Mouse (Mus musculus) spleen, postnatal 0 days (tissue): Measurements from ENCODE around the gene Ndufb11. TPM values are rescaled to one million over a fixed set of nuclear protein-coding genes. Genes with fewer than 3 reads are reported as not detected.

Experiments used
- polyA plus RNA-seq: library from polyadenylated mRNA; unstranded; fragments of >200 nt; fragmentation: Nextera tagmentation; extraction: Ambion mirVana; gene quantifications from 2 replicates; pipeline ENCODE4 v1.2.1, GENCODE M21; 2015

Gene Ndufb11
- polyA plus RNA-seq = 183 and 195 TPM in 2 replicates

DNA sequence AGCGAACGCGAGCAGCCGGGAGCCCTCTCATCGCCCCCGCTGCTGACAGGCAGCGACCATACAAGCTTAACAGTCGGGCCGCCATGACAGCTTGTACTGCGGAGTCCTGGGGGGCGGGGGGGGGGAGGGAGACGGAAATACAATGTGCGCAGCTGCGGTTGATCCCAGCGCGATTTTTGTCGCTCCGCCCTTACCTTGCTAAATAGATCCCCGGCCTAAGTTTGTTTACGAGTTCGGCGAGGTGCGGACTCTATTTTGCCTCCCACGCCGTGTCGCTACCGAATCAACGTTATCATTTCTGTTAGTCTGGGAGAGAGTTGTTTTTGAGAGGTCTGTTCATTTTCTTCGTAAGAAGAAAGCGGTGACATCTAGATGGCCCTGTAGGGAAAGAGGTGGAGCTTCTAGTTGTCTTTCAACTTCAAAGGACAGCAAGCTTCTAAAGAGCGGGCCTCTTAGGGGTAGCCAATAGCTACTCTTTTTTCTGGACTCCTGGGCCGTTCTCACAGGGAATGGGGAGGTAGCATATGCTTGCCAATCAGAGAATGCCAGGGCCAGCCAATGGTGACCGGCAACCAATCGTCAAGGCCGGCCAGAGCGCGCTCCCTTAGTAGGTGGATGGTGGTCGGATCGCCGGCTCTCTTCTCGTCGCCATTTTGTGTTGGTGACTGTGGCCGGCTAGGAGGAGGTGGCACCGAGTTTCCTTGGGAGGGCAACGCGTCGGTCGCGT, at the start of gene Ndufb11, which contains the start of gene Rbm10:
TSS of gene Ndufb11 (minus strand) at position 444 of the 727 bp plus-strand sequence.
TSS of gene Rbm10 (plus strand) at position 328 of the 727 bp plus-strand sequence.

DNA sequence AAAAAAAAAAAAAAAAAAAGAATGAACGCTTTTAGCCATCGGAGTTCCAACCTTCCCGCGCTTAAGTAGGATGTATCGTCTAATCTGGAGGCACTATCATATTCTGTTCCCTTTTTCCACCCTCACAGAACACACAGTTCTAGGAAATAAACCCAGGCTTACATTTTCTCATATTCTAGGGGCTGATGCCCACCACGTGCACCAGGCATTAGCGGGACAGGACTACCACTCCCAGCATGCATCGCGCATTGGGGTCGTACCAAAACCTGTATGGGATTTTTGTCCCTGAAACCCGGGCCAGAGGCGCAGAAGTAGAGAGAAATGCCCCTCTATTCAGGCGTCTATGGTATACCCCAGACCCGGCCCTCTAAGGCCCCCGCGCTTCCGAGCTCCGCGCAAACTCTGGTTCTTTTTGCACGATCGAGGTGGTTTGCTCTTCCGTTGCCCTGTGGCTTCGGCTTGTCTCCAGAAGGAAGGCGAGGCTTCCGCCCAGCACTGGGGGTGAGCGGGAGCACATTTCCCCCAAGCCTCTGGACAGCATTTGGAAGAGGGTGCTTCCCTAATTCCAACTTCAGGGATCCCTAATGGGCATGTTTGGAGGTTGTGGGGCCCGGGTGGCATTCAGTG, 40.7 kb upstream of the Ndufb11 start, which contains the start of gene Uba1:
TSS of gene Uba1 (plus strand) at position 301 of the 627 bp plus-strand sequence.

Other genes with a start within 250 kb of the Ndufb11 start
- gene Jade3, start 191.9 kb downstream of the Ndufb11 start, polyA plus RNA-seq = 3.6 and 4.0 TPM in 2 replicates
- gene Rgn, start 67.8 kb downstream of the Ndufb11 start, polyA plus RNA-seq = 0.16 and 0.31 TPM in 2 replicates
- gene Rbm10, start 116 bp downstream of the Ndufb11 start, polyA plus RNA-seq = 24.6 and 25.1 TPM in 2 replicates
- gene Uba1, start 40.7 kb upstream of the Ndufb11 start, polyA plus RNA-seq = 69.4 and 70.5 TPM in 2 replicates
- gene Cdk16, start 70.3 kb upstream of the Ndufb11 start, polyA plus RNA-seq = 30.0 and 32.5 TPM in 2 replicates
- gene Usp11, start 86.3 kb upstream of the Ndufb11 start, polyA plus RNA-seq = 5.6 and 7.4 TPM in 2 replicates
- gene Araf, start 180.2 kb upstream of the Ndufb11 start, polyA plus RNA-seq = 46.5 and 48.9 TPM in 2 replicates